Mouse (Mus musculus): ENCODE measurements around the gene Cep162.

Gene Cep162

GRCm38 (mm10) chr9:87167001-87167830 is 88.1 kb downstream of the Cep162 start:
- in situ Hi-C loops (cut with MboI, MseI): no loop called here

GRCm38 (mm10) chr9:87162559-87162958 is 92.8 kb downstream of the Cep162 start:
- in situ Hi-C loops (cut with MboI, MseI): no loop called here

- in situ Hi-C loops (cut with MboI, MseI): no loop called here
Measured at GRCm38 (mm10) chr9:87152641-87153325, 102.6 kb downstream of the Cep162 start.

- in situ Hi-C loops (cut with MboI, MseI): no loop called here
Measured at GRCm38 (mm10) chr9:87147927-87148326, 107.4 kb downstream of the Cep162 start.

- in situ Hi-C loops (cut with MboI, MseI): no loop called here
Measured at GRCm38 (mm10) chr9:87146400-87146799, 108.9 kb downstream of the Cep162 start.

DNA sequence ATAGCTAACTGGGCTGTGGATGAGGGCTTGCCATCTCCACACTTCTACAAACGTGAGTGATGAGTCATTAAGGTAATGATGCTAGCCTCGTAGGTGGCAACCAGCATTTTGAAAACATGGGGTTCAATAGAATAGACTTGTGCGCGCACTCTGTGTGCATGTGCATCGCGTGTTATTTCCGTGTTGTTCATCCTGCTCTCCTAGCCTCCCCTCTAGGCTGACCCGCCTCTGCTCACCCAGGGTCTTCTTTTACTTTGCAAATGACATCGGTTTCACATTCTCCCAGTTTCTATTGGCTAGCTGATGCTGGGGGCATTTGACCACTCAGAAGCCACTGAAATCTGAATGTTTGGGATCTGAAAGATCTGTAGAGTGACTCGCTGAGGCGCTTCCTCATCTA is 109.7 kb downstream of the Cep162 start:
- in situ Hi-C loops (cut with MboI, MseI): no loop called here

DNA sequence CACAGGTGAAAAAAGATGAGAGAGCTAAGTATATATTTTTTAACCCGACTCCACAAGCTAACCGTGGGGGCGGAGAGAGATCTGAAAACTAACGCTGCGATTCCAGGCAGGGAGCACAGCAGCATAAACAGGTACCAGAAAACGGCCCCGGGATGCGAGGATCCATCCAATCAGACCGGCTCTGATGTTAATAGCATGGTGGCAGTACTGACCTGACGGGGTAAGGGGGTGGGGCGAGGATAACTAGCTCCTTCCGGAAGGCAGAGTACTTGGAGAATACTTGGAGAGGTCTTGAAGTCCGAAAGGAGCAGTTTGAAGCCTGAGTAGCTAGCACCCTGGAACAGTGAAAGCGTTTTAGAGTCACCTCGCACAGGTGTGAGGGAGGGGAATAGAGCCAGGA is 110.2 kb downstream of the Cep162 start:
- in situ Hi-C loops (cut with MboI, MseI): no loop called here

GRCm38 (mm10) chr9:87144532-87144931 is 110.8 kb downstream of the Cep162 start:
- in situ Hi-C loops (cut with MboI, MseI): no loop called here

DNA sequence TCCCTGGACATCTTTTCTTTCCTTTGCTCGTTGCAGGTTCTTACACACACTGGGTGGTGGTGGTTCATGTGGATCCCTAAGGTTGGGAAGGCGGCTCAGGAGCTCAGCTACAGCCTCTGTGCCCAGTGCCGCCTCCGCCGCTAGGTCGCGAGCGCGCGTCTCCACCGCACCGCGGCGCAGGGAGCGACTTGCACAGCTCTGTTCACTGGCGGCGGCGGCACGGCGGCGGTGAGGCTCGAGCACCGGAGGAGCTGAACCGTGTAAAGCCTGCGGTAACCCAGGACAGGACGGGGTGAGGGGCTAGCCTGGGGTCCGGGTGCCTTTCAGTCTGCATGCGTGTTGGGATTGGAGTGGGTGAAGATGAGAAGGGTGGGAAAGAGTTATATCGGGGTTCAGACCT is 111.2 kb downstream of the Cep162 start, which contains the start of gene Mrap2:
Mrap2 (plus strand) TSS at position 201 of the 400 bp plus-strand sequence.
- in situ Hi-C loops (cut with MboI, MseI): no loop called here

- in situ Hi-C loops (cut with MboI, MseI): no loop called here
Measured at GRCm38 (mm10) chr9:87143076-87143475, 112.3 kb downstream of the Cep162 start.
